Mouse (Mus musculus) kidney, adult 2 months (tissue): Measurements from ENCODE around the gene Tha1.

Source experiments
- CTCF ChIP-seq: fragments of 200-500 bp; conservative IDR thresholded peaks from 2 replicates; pipeline ENCODE4 v1.5.1; 2011; ENCODE audit warnings: low read depth, mild to moderate bottlenecking, control low read depth, low read length, moderate library complexity, mixed read lengths; ENCODE audit not compliant: insufficient read depth, insufficient read length
- POLR2A ChIP-seq: fragments of 200-500 bp; IDR thresholded peaks from one replicate; pipeline ENCODE4 v1.6.1; 2011; ENCODE audit warnings: low read depth, low read length, control low read depth

DNA sequence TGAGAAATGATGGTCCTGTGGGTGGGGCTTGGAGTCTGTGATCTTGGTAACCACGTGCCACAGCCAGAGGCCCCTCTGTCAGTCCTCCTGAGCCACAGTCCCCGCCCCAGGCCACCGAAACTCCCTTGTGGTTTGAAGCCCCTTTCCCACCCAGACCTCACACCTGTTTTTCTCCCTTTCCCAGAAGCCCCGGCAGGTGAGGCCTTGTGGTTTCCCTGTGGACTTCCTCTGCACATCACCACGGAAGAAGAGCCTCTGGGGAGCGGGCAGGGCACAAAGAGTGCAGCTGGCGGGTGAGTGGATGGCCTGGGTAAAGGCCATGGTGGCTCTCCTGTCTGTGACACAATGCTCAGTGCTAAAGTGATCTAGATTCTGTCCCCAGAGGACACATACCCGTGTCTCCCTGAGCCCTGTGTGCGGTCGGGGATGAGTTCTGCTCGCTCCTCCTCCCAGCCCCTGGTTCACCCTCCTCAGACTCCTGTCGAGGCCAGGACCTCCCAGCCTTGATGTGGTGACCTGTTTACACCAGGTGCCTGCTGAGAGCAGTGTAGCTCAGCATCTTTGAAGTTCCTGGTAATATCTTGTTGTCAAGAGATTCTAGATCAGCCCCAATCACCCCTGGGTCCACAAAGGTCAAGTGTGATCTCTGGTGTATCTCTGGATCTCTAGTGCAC lies 1.2 kb downstream of the Tha1 start:
- TF ChIP-seq CTCF: no peak
- TF ChIP-seq POLR2A: no peak
